Mouse (Mus musculus) heart, postnatal 14 days (tissue): ENCODE data around the gene Actl6b. TPM values are rescaled to one million over a fixed set of nuclear protein-coding genes. Genes with fewer than 3 reads are reported as not detected.
A peak's percentile ranks its signal among the peaks of the same experiment; 100 is the strongest.
"Not testable (repeated sequence)": the region's sequence is repeated elsewhere in the genome, so short reads cannot be mapped to it uniquely, and the experiment has no call there.

Experiments used
- DNase-seq, 2 experiments: peaks; one replicate each; pipeline ENCODE4 v3.0.0; 2021 to 2022
- intact Hi-C: fragments of 180-260 bp; cut with DNase I; formaldehyde crosslinking; loops from one replicate; pipeline ENCODE4 v1.15.1; 2025
- total RNA-seq, 2 experiments: library from RNA; stranded (reverse); gene quantifications; 2 replicates each; pipeline ENCODE4 v1.2.3; 2021

Actl6b gene
- total RNA-seq, 2 experiments from 2014 or later = not detected

- intact Hi-C loops = no loop called here
- no peak for DNase-seq
Observed at GRCm38 (mm10) chr5:137597625-137598024, 44.3 kb downstream of the Actl6b start.

- intact Hi-C loops = no loop called here
- no peak for DNase-seq
Observed at GRCm38 (mm10) chr5:137598100-137598826, 44.9 kb downstream of the Actl6b start.

DNA sequence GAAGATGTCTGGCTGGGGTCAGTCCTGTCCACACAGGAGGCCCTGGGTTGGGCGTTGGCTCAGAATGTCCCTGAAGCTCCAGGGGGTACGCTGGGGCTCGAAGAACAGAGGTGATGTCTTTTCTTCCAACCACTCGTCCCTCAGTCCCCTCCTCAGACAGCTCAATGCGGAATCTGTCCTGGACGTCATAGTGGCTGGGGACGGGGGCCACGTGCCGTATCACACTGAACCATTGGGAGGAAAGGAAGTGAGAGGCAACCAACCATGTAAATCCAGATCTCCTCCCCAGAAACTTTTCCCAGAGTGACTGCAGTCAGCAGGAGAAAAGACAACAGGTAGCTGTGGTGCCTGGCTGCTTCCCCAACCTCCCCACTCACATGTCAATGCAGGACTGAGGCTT, 46.3 kb downstream of the Actl6b start:
- intact Hi-C loops = no loop called here
- DNase-seq = no peak

DNA sequence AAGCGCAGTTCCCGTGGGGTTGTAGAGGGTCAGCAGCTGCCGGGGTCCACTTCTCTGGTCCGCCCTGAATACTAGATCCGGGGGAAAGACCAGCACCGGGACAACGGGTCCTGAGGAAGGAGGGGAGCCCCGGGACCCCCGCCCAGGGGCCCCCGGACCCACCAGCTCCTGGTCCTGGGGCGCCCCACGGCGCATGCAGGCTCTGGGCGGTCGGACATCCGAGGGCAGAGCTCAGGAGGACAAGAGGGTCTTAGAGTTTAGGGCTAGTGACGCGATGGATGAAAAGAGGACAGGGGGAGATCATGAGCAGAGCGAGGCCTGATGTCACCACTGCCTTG, 46.9 kb downstream of the Actl6b start:
- intact Hi-C loops = loop anchor here (2.0 kb wide), 1 partner anchor 67 kb away; the partner anchor contains the start of genes Epo and Gnb2

GRCm38 (mm10) chr5:137600619-137601364, 47.5 kb downstream of the Actl6b start, which contains the start of gene Mospd3:
Gene Mospd3, minus strand, starts transcription at chr5:137601058.
- DNase-seq = peak; percentile 96 to 97
- intact Hi-C loops = loop anchor here (2.0 kb wide), 1 partner anchor 68 kb away; the partner anchor contains the start of genes Epo and Gnb2

More for the DNA sequence above, 46.9 kb downstream of the Actl6b start:
- DNase-seq = no peak

GRCm38 (mm10) chr5:137601365-137601729, 48.0 kb downstream of the Actl6b start:
- intact Hi-C loops = loop anchor here (2.0 kb wide), 1 partner anchor 69 kb away; the partner anchor contains the start of genes Epo and Gnb2
- DNase-seq = peak in 1 of 2 experiments; percentile 66

- no peak for DNase-seq
- intact Hi-C loops = no loop called here
Observed at GRCm38 (mm10) chr5:137607860-137608653, 54.7 kb downstream of the Actl6b start.

DNA sequence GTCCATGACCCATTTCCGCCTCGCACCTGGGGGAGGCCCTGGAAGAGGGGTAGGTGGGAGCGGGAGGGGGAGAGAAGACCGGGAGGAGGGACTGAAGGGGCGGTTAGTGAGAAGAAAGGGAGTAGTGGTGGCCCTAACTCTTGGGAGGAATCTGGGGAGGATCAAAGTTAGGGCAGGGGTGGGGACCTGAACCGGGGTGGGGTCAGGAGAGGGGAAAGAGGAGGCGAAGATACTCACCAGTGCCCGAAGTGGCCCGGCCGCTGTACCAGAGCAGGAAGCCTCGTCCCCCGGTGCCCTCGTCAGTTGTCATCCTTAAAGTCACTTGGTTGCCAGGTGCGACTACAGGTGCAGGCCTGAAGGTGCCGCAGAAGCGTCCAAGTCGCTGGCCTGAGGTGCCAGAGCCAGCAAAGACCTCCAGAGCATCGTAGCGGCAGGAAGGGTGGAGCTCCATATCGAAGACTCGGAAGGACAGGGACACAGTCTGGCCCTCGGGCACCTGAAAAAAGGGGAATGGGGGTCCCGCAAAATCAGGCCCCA, 55.4 kb downstream of the Actl6b start:
- no peak for DNase-seq
- intact Hi-C loops = no loop called here

DNA sequence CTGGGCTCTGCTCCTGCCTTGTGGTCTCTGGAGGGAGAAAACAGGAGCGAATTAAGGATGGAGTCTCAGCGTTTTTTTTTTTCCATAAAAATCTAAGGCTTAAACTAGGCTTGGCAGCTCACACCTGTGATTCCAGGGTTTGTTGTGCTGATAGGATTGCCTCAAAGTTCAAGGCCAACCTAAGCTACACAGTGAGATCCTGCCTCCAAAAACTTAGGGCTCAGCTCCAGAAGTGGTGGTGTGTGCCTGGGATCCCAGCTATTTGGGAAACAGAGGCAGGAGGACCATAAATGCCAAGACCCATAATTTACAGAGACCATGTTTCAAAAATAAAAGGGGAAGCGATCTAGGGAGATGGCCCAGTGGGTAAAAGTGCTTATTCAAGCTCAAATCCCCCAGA, 56.0 kb downstream of the Actl6b start:
- intact Hi-C loops = no loop called here
- DNase-seq = no peak

DNA sequence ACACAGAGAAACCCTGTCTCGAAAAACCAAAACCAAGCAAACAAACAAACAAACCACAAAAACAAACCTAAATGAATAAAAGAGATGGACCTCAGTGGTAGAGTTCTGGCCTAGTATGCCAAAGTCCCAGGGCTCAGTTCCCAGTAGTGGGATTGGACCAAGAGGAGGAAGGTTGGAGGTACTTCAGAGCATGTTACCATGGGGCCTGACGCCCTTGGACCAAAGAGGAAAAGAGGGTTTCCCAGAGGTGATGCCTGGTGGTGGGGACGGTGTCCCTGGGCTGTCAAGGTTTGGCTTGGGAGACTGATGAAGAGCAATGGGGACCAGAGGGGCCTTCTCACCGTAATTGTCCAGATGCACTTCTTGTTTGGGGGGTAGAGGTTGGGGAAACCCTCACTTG, 56.7 kb downstream of the Actl6b start:
- peak in 1 of 2 experiments; percentile 13 for DNase-seq
- intact Hi-C loops = no loop called here

DNA sequence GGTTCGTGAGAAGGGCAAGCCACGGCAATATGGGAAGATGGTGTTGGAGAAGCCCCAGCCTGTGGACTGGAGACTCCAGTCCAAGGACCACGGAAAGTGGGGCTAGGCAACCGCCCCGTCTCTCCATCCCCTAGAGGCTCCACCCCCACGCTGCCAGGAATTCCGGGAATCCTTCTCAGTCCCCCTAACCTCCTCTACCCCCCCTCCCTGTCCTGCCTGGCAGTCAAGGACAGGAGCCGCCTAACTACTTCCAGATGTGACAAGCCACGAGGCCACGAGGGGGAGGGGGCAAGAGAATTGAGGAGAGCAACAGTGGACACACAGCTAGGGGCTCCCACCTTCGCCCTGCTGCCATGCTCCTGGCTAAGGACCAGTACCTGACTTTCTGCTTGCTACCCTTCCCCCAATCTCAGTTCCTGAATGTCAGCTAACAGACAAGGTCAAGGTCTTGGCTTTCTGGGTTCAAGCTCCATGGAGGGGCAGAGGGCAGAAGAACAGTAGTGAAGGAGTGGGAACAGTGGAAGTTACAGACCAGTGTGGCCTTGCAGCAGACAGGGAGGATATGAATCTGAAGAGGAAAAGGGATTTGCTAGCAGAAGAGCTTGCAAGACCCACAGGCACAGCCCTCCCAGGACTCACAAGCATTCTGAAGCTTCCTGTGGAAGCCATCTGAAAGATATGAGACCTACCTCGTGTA, 57.4 kb downstream of the Actl6b start:
- intact Hi-C loops = no loop called here
- DNase-seq = peak; percentile 80 to 85

GRCm38 (mm10) chr5:137611245-137611602, 57.9 kb downstream of the Actl6b start:
- intact Hi-C loops = no loop called here
- DNase-seq = peak; percentile 77 to 81

GRCm38 (mm10) chr5:137613076-137613475, 59.8 kb downstream of the Actl6b start:
- intact Hi-C loops = no loop called here
- DNase-seq = no peak

GRCm38 (mm10) chr5:137613550-137613949, 60.2 kb downstream of the Actl6b start, which contains the start of gene Pcolce:
Gene Pcolce, minus strand, starts transcription at chr5:137613784.
- intact Hi-C loops = no loop called here
- no peak for DNase-seq

DNA sequence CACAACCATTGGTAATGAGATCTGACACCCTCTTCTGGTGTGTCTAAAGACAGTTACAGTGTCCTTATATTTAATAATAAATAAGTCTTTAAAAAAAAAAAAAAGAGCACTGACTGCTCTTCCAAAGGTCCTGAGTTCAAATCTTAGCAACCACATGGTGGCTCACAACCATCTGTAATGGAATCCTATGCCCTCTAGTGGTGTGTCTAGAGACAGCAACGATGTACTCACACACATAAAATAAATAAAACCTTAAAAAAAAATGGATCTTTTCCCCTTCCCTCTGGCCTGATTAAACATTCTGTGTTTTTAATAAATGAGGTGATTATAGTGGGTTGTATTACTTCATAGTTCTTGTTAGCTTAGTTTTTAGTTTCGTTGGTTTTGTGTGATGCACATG, 61.6 kb downstream of the Actl6b start:
- intact Hi-C loops = not testable (repeated sequence)

DNA sequence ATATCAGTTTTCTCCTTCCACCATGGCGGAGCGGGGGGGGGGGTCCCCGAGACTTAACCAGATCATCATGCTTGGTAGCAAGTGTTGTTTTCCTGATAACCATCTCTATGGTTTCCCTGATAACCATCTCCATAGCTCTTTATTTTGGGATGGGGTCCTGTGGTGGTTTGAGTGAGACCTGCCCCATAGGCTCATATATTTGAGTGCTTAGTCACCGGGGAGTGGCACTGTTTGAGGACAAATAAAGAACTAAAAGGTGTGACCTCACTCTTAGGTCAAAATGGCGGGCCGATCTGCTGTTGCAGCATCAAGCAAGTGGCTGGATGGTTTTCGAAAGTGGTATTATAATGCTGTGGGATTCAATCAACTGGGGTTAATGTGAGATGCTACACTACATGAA, 62.0 kb downstream of the Actl6b start:
- DNase-seq = no peak
- intact Hi-C loops = no loop called here

More for the DNA sequence above, 61.6 kb downstream of the Actl6b start:
- DNase-seq = not testable (repeated sequence)
